Mouse (Mus musculus): Measurements from ENCODE around the gene Ggta1. TPM values are rescaled to one million over a fixed set of nuclear protein-coding genes. Genes with fewer than 3 reads are reported as not detected.

The Ggta1 gene
- polyA plus RNA-seq, 1 experiment, result 4.9 TPM

GRCm38 (mm10) chr2:35508597-35509342, 45.7 kb upstream of the Ggta1 start:
- Histone ChIP-seq H3K27me3 (ENCODE audit: control insufficient read depth, insufficient read depth, insufficient read length) (no peaks in the 10 kb centered on the region), H3K79me2 (ENCODE audit: control insufficient read depth, insufficient read depth) (no peaks in the 10 kb centered on the region), H3K4me2 (ENCODE audit: low read depth) (peak overlapping the region; percentile 58), H3K4me3 (no peak overlapping the region), H3K36me3 (ENCODE audit: control insufficient read depth, insufficient read depth) (no peaks in the 10 kb centered on the region), H3ac (ENCODE audit: control insufficient read depth, insufficient read length) (no peak overlapping the region)
- TF ChIP-seq CEBPB (IDR thresholded peaks at IDR 0.05; ENCODE audit: insufficient read depth, poor library complexity, severe bottlenecking), result 0 out of 2 replicates have a peak, but pooled peaks have one; percentile 25
- TF ChIP-seq MAX (IDR thresholded peaks at IDR 0.05; ENCODE audit: low read depth), result no peak
- TF ChIP-seq TCF12 (IDR thresholded peaks at IDR 0.05; ENCODE audit: insufficient read depth, poor library complexity, severe bottlenecking), result peak; percentile 13
- no peak for TF ChIP-seq POLR2AphosphoS2 (IDR thresholded peaks at IDR 0.05; ENCODE audit: insufficient read length, low read depth)
- no peak for TF ChIP-seq POLR2A (IDR thresholded peaks at IDR 0.05; ENCODE audit: insufficient read length, low read depth)
- TF ChIP-seq TCF3 (IDR thresholded peaks at IDR 0.05; ENCODE audit: insufficient read length, low read depth), result no peak
- peak in 2 of 3 experiments; percentile 26 to 66 for TF ChIP-seq MYOG (IDR thresholded peaks at IDR 0.05; ENCODE audit: control insufficient read depth in 1 of 3, insufficient read depth in 1 of 3, insufficient read length in 2 of 3, low read depth in 2 of 3)
- TF ChIP-seq MYOD1 (IDR thresholded peaks at IDR 0.05; ENCODE audit: control insufficient read depth in 1 of 3, insufficient read length in 2 of 3, low read depth in 2 of 3), result peak in 1 of 3 experiments; percentile 34
- no peak for TF ChIP-seq REST (IDR thresholded peaks at IDR 0.05; ENCODE audit: insufficient read depth, insufficient read length)
- TF ChIP-seq SRF (IDR thresholded peaks at IDR 0.05; ENCODE audit: control insufficient read depth, insufficient read length, low read depth), result no peak

- no peak overlapping the region for H3K4me2 ChIP-seq (ENCODE audit: low read depth)
- peak; percentile 15 for TF ChIP-seq USF1 (IDR thresholded peaks at IDR 0.05; ENCODE audit: low read depth)
- no peak for TF ChIP-seq SRF (IDR thresholded peaks at IDR 0.05; ENCODE audit: control insufficient read depth, insufficient read length, low read depth)
These were observed 44.1 kb upstream of the Ggta1 start for GRCm38 (mm10) chr2:35507191-35507511.

GRCm38 (mm10) chr2:35506311-35507190, 43.5 kb upstream of the Ggta1 start:
- Histone ChIP-seq H3ac (ENCODE audit: control insufficient read depth, insufficient read length) (no peak overlapping the region), H3K4me3 (no peak overlapping the region), H3K4me2 (ENCODE audit: low read depth) (no peak overlapping the region), H3K27me3 (ENCODE audit: control insufficient read depth, insufficient read depth, insufficient read length) (no peaks in the 10 kb centered on the region), H3K36me3 (ENCODE audit: control insufficient read depth, insufficient read depth) (no peaks in the 10 kb centered on the region), H3K79me2 (ENCODE audit: control insufficient read depth, insufficient read depth) (no peaks in the 10 kb centered on the region)
- TF ChIP-seq TCF3 (IDR thresholded peaks at IDR 0.05; ENCODE audit: insufficient read length, low read depth) (no peak), POLR2AphosphoS2 (IDR thresholded peaks at IDR 0.05; ENCODE audit: insufficient read length, low read depth) (no peak), MYOD1 (IDR thresholded peaks at IDR 0.05; ENCODE audit: control insufficient read depth in 1 of 3, insufficient read length in 2 of 3, low read depth in 2 of 3) (no peak), E2F4 (IDR thresholded peaks at IDR 0.05; ENCODE audit: insufficient read depth) (no peak), CEBPB (IDR thresholded peaks at IDR 0.05; ENCODE audit: insufficient read depth, poor library complexity, severe bottlenecking) (no peak), MAX (IDR thresholded peaks at IDR 0.05; ENCODE audit: low read depth) (no peak), SRF (IDR thresholded peaks at IDR 0.05; ENCODE audit: control insufficient read depth, insufficient read length, low read depth) (no peak), REST (IDR thresholded peaks at IDR 0.05; ENCODE audit: insufficient read depth, insufficient read length) (no peak), USF1 (IDR thresholded peaks at IDR 0.05; ENCODE audit: low read depth) (no peak), POLR2A (IDR thresholded peaks at IDR 0.05; ENCODE audit: insufficient read length, low read depth) (no peak), TCF12 (IDR thresholded peaks at IDR 0.05; ENCODE audit: insufficient read depth, poor library complexity, severe bottlenecking) (no peak), MYOG (IDR thresholded peaks at IDR 0.05; ENCODE audit: control insufficient read depth in 1 of 3, insufficient read depth in 1 of 3, insufficient read length in 2 of 3, low read depth in 2 of 3) (no peak)

More at GRCm38 (mm10) chr2:35507191-35507511, 44.1 kb upstream of the Ggta1 start:
- Histone ChIP-seq H3K27me3 (ENCODE audit: control insufficient read depth, insufficient read depth, insufficient read length) (no peaks in the 10 kb centered on the region), H3K79me2 (ENCODE audit: control insufficient read depth, insufficient read depth) (no peaks in the 10 kb centered on the region), H3K4me3 (no peak overlapping the region), H3ac (ENCODE audit: control insufficient read depth, insufficient read length) (no peak overlapping the region), H3K36me3 (ENCODE audit: control insufficient read depth, insufficient read depth) (no peaks in the 10 kb centered on the region)

GRCm38 (mm10) chr2:35505519-35506286, 42.7 kb upstream of the Ggta1 start:
- Histone ChIP-seq H3ac (ENCODE audit: control insufficient read depth, insufficient read length) (no peak overlapping the region), H3K4me3 (no peak overlapping the region), H3K79me2 (ENCODE audit: control insufficient read depth, insufficient read depth) (no peaks in the 10 kb centered on the region), H3K27me3 (ENCODE audit: control insufficient read depth, insufficient read depth, insufficient read length) (no peaks in the 10 kb centered on the region), H3K36me3 (ENCODE audit: control insufficient read depth, insufficient read depth) (no peaks in the 10 kb centered on the region), H3K4me2 (ENCODE audit: low read depth) (no peak overlapping the region)
- TF ChIP-seq E2F4 (IDR thresholded peaks at IDR 0.05; ENCODE audit: insufficient read depth) (no peak), POLR2AphosphoS2 (IDR thresholded peaks at IDR 0.05; ENCODE audit: insufficient read length, low read depth) (no peak), MAX (IDR thresholded peaks at IDR 0.05; ENCODE audit: low read depth) (no peak)

All from myocyte (in vitro differentiated cells).